Mouse (Mus musculus): ENCODE results near the gene Gm17490. TPM values are rescaled to one million over a fixed set of nuclear protein-coding genes. Genes with fewer than 3 reads are reported as not detected.

The Gm17490 gene
- not detected in 2 replicates for polyA plus RNA-seq (2015; fragmentation: Nextera tagmentation; extraction: Ambion mirVana)

GRCm38 (mm10) chr2:11625890-11626289, at the start of gene Gm17490:
Gm17490 (minus strand) TSS chr2:11626264.

GRCm38 (mm10) chr2:11642451-11642941, 16.4 kb upstream of the Gm17490 start, which contains the start of gene Il2ra:
Il2ra (plus strand) TSS chr2:11642807.

GRCm38 (mm10) chr2:11604053-11604452, 22.0 kb downstream of the Gm17490 start, which contains the start of gene Rbm17:
Rbm17 (minus strand) TSS chr2:11604153.

Other genes with a start within 250 kb of the Gm17490 start
- 5.5 and 6.5 TPM in 2 replicates for gene Pfkfb3, start 72.2 kb downstream of the Gm17490 start, polyA plus RNA-seq (2015; fragmentation: Nextera tagmentation; extraction: Ambion mirVana)
- gene Rbm17, start 22.1 kb downstream of the Gm17490 start, polyA plus RNA-seq (2015; fragmentation: Nextera tagmentation; extraction: Ambion mirVana) = 66.6 and 98.9 TPM in 2 replicates
- 0.06 TPM in 1 of 2 replicates, not detected in the other for gene Il2ra, start 16.5 kb upstream of the Gm17490 start, polyA plus RNA-seq (2015; fragmentation: Nextera tagmentation; extraction: Ambion mirVana)
- 4.0 and 5.8 TPM in 2 replicates for gene Il15ra, start 79.0 kb upstream of the Gm17490 start, polyA plus RNA-seq (2015; fragmentation: Nextera tagmentation; extraction: Ambion mirVana)
- gene Fbh1, start 151.3 kb upstream of the Gm17490 start, polyA plus RNA-seq (2015; fragmentation: Nextera tagmentation; extraction: Ambion mirVana) = 78.4 and 90.1 TPM in 2 replicates
- 26.0 and 29.3 TPM in 2 replicates for gene Ankrd16, start 151.6 kb upstream of the Gm17490 start, polyA plus RNA-seq (2015; fragmentation: Nextera tagmentation; extraction: Ambion mirVana)

Measured in adrenal gland, postnatal 0 days (tissue).